Mouse (Mus musculus) activated CD4-positive, CD25-positive, alpha-beta regulatory T cell, adult 4 months (primary cell): ENCODE measurements around the gene Pde4d. TPM values are rescaled to one million over a fixed set of nuclear protein-coding genes. Genes with fewer than 3 reads are reported as not detected.
A peak's percentile ranks its signal among the peaks of the same experiment; 100 is the strongest.

ENCODE experiments used
- ATAC-seq: one replicate; pipeline ENCODE4 v1.8.0; 2017
- polyA plus RNA-seq, 2 experiments: library from polyadenylated mRNA; unstranded; fragments of 100-300 nt; shearing (Covaris generic); gene quantifications; one replicate each; pipeline ENCODE4 v1.2.1; 2017

Pde4d gene
- polyA plus RNA-seq, 2 experiments from 2014 or later: 7.3 to 7.6 TPM

DNA sequence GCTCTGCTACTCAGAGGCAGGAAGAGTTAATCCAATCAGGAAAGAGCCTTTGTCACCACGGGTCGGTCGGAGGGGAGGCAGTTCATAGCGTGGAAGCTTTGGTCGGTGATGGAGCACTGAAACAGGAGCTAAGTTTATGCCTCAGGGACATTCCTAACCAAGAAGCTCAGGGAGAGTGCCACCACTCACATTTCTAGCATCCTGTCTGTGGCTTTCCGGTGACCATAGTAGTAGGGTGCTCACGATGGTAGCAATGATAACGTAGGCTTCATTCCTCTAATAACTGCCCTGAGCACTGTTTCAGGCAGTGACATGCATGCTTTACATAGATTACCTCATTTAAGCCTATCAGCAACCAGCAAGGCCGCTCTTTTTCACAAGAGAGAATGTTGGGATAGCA, 755.8 kb downstream of the Pde4d start:
- ATAC-seq: no peak

DNA sequence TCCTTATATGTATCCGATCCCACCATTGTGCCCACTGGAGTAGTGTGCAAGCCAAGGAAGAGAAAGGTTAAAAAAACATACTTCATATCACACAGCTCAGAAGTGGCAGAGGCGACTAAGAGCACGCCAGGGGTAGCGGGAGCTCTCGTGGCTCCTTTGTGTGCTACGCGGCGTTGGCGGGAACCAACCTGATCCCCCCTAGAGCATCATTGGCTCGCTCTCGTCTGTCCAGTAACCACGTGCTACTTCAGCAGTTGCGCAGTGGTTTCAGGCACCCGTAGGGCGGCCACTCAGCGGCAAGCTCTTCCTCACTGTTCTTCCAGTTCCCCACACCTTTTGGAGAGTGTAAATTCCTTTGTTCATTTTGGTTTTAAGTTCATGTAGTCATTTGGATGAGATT, 758.9 kb downstream of the Pde4d start:
- no peak for ATAC-seq

DNA sequence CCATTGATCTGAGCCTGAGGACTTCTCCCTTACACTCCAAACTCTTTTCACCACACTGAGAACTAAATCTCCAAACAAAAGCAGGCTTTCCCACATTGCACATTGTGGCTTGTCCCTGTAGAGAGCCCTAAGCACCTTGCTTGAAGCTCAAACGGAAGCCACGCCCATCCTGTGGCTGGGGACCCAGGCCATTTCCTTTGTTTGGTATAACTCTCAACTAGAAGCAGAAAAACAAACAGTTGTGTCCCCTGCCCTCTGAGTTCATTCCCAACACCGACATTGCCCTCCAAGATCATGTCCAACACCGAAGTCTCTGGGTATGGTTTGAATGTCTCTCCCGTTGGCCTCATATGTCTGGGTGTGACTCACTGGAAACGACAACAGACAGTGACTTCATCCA, 759.7 kb downstream of the Pde4d start:
- peak; percentile 63 for ATAC-seq

DNA sequence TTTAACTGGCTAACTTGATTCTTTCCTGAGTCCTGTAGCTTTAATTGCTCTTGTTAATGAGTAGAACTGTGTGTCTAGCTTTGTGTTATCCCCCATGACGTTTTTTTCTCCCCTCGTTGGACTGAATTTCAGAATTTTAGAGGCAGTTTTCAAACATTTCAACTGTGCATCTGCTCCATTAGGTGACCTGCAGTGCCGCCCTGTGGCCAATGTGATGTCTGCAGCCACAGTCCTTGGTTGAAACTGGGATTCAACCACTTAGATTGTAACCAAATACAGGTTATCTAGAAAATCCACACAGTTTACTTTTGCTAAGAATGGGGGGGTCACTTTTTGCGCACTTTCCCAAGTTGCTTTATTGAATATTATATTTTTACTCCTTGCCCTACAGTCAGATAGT, 760.7 kb downstream of the Pde4d start:
- peak; percentile 76 for ATAC-seq

DNA sequence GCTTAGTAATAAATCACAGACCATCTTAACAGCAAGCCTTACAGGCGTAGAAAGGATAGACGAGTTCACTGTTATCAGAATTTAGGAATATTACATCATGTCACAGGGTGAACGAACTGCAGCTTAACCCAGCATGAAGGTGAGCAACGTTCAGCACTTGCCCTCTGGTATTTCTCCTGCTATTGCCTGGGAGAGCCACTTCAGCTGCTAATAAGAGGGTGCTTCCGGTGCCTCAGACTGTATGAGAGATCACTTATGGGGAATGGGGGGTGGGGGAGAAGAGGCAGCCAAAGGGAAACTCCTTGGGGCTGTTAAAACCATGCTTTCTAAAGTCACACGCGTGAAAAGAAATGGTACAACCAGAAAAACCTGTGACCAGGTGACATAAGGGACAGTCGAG, 761.7 kb downstream of the Pde4d start:
- ATAC-seq: no peak

DNA sequence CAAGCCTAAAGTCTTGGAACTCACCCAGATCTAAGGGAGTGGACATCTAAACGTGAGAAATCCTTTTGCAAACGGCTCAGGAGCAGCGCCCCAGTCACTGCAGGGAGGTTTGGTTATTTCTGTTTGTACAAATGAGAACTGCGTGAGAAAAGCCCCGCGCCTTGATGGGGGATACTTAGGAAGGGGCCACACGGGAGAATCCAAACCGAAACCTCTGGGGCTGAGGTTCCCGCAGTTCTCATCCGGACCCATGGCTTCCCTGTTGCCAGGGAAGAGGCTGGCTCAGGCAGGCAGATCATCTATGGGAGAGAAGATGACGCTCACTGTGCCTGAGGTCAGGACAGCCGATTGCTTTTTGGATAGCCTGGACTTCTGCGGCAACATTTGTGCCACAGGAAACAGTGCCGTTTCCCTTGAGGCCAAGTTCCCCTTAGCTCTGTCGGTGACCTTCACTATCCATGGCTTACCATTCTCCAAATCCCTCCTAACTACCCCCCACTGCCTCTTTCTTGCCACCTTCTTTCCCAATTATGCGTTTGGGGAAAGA, 762.3 kb downstream of the Pde4d start:
- ATAC-seq: no peak

DNA sequence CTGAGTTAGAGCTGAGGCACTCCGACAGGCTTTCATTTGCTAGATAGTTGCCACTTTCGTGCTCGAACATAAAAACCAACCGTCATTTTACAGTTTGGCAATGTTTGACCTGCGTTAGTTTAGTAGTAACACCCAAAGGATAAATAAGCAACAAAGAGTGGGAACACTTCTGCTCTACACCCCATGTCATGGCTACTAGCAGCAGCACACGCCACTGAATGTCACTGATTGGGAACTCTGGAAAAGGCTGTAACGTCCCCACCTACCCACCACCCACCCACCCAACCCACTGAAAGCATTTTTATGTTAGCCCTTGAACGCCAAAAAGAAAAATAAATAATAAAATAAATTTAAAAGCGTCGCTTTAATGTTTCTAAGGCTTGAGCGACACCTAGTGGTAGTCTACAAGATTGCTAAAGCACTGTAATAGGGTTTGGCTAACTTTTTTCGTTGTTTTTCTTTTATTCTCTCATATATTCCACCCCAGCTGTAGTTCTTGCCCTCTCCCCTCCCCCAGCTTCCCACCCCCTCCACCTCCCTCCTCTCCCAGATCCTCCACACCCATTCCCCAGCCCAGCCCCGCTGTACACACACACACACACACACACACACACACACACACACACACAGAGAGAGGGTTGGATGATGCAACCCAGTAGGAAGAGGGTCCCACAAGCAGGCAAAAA, 763.2 kb downstream of the Pde4d start:
- no peak for ATAC-seq

DNA sequence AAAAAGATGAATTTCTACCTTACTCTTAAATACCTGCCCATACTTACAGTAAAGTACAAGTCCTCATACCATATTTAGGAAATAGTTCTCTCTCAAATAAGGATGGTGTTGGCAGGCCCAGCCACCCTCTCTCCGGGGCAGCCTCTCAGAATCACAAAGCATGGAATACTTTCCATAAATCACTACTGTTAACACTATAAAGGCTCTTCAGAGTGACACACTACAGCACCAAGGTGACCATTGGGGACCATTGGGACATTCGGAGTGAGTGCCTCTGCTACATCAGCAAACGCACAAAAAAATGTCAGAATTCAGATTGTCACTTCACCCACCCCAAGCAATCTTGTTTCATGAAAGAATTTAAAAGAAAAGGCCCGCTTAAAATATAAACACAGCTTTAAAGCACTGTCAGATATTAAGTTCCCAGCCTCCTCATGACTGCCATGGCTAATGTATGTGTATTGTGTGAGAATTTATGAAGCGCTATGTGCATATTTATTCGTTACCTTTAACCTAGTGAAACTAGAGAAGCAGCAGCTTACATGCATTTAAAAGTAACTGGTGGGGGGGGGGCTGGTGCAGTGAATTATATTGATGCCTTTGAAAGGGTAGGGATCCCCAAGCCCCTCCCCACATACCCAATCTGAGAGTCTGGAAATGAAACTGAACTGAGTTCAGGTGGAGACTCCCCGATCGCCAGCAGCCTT, 769.4 kb downstream of the Pde4d start:
- ATAC-seq: no peak

DNA sequence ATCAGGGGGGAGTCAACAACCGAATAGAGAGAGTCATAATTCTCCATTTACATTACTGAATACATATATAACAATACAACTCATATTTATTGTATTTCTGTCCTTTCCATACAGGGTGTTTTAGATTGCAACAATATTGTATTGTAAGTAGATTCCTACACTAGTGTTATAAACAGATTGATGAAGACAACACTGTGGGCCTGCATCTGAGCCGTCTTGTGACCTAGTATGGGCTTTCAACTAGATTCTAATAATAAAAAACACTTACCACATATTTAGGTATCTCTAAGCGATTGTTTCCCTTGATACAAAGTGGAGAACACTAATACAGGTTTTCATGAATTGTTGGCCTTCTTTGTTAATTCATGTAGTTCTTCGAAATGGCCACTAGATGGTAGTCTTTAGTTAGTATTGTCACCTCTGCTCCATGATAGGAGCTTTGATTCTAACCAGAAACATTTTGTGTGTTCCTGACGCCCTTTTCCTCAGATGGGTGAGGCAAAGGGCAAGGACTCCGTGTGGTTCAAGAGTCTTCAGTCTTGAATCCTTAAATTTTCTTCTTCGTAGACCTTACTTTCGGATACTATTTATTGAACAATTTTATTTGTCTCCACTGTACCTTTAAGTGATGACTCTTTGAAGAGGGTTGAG, 779.3 kb downstream of the Pde4d start:
- peak; percentile 50 for ATAC-seq

DNA sequence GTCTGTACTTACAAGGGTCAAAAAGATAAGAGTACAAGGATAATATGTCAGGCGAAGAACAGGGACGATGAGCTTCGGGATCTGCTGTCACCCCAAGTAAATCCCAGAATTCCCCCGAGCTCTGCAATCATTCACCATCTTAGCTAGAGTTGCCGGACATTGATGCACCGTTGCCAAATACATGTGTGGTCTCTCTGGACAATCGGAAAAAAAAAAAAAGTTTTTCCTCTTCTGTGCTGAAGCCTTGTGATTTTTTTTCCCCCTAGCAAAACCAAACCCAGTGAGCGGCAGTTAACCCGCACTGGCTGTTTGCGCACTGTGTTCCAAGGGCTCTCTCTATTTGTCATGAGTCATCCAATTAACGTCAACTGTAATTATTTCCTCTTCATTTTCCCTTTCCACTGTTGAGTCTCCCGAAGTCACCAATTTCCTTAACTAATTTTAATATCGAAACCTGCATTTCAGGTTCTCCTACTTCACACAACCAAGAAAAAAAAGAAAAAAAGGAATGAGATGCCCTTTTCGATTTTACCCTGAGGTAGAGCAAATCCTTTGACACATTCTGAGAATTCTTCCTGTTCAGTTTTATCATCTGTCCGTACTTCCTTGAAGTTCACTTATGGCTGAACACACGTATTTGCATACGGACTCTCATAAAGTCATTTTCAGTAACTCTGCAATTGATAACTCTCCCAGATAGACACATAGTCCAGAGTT, 780.0 kb downstream of the Pde4d start:
- peak; percentile 35 for ATAC-seq

DNA sequence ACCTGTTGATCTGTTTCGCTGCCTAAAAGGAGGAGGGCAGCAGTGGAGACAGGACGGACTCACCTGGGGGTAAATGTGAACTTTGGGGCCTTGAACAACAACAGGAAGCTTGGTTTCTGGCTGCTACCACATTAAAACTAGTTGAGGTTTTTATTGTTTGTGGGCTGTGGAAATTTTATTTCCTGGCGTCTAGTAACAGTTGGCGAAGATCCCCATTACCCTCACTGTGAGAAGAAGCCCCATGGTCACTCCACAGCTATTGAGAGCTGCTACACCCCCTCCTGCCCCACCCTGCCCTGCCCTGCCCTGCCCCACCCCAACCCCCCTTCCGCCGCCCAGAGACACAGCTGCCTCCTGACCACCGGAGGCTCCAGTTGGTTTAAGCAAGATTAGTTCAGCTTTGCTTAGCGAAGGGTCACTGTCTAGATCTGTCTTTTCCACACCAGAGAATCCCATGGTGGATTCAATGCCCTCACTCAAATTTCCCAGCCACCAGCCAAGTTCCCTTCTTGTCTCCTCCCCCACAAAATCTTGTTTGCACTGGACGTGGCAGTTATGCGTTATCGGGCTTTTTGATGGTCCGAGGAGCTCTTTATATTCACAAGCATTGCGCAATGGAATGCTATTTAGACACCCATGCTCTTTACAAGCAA, 780.7 kb downstream of the Pde4d start:
- ATAC-seq: peak; percentile 60

DNA sequence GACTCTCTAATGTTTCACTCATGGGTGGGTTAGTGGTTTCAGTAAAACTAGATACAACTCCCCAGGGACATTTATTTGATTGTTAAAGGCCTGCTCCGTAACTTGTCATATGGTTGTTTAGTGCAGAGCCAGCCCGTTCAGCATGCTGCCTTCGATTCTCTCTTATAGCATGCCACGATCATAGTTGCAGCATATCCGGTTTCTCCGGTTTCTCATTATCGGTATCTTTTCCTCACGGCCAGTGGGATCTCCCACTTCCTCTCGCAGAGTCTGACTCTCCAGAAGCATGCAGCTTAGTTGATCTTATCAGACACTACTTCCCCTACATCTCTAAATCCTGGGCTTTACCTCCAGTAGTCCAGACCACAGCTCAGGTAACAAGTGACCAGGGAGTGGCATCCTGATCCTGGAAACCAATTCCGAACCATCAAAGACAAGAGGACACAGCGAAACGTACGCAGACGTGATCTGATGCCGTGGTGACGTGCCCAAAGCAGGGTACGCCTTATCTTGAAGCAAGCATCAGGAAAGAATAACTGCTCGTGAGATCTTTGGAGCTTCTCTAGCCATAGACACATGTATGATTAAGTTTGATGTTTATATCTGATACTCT, 782.2 kb downstream of the Pde4d start:
- ATAC-seq: peak; percentile 45

DNA sequence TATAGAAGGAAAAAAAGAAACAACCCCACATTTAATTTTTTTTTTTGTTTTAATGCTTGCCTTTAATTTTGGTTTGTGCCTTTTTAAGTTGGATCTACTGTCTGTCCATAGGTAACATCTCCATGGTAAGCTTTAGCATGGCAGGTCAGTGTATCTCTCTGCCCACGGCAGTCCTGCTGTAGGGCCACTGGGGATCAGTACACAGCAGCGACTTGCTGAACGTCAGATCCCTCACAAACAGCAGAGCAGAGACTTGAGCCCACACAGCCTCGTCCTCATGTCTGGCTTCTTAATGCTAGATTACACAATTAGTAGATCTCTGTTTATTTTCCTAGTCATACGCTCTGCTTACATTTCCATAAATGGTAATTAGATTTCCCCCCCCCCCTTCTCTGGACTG, 782.8 kb downstream of the Pde4d start:
- ATAC-seq: no peak

DNA sequence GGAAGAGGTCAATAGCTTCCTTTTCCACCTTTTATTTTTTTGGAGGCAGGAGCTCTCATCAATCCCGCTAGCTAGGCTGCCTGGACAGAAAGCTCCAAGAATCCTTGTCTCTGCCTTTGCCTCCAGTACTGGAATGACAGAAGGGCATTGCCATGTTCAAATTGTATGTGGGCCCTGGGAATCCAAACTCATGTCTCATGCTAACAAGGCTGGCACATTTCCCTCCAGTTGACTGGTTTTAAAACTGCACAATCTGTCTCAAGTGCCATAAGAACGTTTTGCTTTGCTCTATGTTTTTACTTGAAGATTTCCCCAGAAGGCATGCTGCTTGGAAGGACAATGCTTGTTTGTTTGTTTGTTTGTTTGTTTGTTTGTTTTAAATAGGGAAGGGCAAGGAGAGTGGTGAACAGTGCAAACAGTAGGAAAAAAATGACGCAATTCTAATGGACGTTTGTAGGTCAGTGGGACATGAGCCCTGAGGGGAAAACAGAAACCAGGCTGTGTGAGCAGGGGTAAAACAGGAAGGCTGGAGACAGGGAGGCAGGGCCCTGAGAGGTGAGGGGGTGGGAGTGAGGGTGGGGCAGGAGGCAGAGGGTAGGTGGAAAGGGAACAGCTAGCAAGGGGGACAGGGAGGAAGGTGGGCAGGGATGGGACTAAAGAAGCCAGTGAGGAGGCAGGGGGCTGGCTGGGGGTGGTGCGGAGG, 784.3 kb downstream of the Pde4d start:
- no peak for ATAC-seq

DNA sequence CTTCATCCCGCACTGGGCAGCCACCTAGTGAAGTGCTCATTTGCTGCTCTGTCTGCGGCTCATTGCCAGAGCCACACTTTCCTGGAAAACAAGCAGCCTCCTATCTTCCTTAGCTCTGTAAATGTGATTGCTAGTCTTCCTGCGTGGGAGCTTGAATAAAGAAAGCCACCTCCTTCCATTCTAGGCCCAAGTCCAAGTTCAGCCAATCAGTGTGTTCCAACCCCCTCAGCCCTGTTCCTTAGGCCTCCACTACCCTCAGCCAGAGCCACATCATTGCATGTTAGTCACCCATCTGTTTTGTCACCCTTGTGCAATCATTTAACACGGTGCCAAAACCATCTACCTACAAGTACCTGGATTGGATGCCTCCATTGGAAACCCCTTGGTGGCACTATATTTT, 786.3 kb downstream of the Pde4d start:
- ATAC-seq: no peak

DNA sequence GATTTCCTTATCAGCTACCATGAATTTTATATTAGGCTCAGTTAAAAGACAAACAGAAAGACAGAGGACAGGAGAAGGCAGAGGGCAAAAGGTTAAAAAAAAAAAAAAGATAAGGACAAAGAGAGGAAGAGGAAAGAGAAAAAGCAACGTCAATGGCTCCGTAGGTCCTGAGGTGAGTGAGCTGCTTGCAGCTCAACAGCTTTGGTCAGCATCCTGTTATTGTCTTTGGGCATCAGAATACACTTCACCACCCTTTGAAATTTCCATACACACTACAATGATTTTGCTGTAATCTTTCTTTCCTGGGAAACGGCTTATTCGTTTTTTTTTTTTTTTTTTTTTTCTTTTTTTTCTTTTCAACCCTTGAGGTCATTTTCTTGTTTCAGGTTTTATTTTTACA, 788.9 kb downstream of the Pde4d start:
- ATAC-seq: no peak

DNA sequence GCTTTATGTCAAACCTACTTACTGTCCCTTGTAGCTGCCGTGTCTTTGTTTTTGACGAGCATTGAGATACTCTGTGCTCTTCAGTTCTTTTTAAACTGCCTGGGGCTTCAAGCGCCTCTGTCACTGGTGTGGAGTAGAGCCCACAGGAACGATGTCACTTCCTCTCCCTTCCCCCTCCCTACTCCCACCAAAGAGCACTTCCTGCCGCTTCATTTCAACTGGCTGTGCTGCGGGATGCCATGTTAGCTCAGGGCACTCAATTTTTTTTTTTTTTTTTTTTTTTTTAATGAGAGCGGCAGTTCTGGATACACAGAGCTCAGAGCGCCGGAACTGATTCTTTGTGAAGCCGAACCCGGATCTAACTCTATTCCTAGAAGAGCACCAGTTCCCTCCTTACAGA, 789.5 kb downstream of the Pde4d start:
- peak; percentile 98 for ATAC-seq

DNA sequence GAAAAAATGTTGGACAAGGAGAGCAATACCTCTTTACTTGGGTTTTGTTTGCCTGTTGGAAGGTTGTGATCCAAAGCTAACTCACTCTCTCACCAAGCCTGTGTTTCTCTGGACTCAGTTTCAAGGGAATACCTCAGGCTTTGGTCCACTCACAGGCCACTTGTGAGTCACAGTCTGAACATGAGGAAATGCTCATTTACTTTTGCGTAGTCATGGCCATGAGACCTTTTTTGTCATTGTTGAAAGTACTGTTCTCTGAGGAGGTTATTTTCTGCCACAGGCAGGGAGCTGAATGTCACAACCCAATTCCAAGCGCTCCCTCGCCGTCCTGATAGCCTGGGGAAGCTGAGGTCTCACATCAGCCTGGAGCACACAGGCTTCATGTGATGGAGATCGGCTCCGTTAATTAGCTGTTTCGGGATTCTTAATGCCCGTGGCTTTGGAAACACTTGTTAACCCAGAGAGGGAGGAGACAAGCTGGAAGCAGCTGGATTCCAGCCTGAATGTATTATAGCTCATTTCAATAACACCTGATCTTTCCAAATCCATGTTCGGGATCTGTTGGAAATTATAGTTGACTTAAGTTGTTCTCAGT, 792.8 kb downstream of the Pde4d start:
- ATAC-seq: no peak

DNA sequence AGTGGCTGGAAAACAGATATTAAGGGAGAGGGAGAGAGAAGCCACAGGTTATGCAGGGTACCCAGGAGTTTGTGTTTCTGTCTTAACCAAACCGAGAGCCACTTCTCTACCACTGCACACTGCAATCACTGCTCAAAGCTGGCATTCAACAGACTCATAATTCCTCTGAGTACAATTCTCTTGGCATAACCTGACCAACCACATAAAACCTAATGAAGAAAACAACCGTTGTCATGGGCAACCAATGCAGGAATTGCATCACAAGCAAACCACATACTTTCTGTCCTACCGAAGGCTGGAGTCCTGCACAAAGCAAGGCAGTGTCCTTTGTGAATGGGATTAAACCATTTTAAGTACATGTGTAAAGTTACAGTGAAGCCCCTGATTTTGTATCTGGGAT, 793.4 kb downstream of the Pde4d start:
- no peak for ATAC-seq

DNA sequence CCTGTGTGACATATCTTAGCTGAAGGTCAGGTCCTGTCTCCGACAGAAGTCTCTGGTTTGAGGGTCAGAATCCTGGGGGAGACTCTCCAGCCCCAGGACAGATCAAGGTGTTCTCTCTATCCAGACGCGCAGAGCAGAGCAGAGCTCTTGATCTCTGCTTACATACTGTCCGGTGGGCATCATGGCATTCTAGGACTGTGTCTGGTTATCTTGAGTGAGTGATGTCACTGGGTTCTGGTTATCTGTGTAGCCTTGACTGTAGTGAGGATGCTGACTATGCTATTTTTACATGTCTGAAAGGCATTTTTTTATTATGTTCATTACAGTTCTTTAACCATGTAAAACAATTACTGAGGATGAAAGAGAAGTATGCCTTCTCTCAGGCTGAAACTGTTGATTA, 797.3 kb downstream of the Pde4d start:
- no peak for ATAC-seq

DNA sequence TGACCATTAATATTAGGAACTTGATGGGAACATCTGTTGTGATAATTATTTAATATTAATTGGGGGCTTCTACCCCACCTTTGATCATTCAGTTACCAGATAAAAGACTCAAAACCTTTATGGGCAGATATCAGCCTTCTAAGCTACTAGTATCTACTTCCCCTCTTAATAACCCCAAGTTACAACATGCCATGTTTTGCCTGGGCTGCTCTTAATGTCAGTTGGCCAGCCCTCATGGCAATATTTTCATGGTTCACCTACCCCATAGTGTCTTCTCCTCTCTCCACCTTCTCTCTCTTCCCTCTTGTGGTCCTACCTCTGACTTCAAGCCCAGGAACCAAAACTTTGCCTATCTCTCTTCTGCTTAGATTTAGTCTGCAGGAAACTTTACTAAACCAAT, 799.6 kb downstream of the Pde4d start:
- ATAC-seq: no peak
